Mouse (Mus musculus) gastrocnemius, adult 18-20 months (tissue): ENCODE data around the gene Ssu2. TPM values are rescaled to one million over a fixed set of nuclear protein-coding genes. Genes with fewer than 3 reads are reported as not detected.

ENCODE experiments used
- DNase-seq: peaks from one replicate; pipeline ENCODE4 v3.0.0; 2021; ENCODE audit warnings: low spot score
- total RNA-seq, 2 experiments: library from RNA; stranded (reverse); gene quantifications; 2 replicates each; pipeline ENCODE4 v1.2.3; 2021

Ssu2 gene
- total RNA-seq, 2 experiments from 2014 or later = 0.23 to 0.33 TPM

DNA sequence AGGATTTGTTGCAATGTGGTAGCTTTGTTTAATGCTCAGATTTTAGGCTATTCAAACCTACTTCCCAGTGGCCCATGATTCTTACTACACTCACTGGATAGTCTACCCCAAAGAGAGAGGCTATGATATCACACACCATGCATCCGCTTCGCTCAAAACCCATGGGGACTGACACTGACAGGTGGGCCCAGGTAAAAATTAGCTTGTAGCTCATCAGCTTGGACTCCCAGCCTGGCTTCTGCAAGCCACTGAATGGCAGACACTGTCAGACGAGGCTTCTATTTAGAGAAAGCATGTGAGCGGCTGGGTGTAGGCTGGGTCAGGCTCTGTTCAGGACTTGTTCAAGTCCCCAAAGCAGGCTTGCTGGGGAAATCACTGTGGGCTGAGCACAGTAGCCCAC, 37.4 kb downstream of the Ssu2 start:
- peak; percentile 29 for DNase-seq

DNA sequence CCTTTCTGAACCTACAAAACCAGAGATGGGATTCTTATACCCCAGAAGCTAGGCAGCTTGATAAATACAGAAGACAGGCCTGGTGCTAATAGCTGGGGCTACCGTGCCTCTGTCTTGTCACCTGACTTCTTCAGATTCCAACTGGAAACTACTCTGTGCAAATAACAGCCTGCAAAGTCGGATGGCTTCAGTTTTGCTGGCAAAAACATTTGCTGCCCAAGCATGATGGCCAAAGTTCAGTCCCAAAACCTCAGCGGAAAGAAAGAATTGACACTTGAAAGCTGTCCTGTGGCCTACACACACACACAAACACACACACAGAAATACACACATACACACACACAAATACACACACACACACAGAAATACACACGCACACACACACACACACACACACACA, 48.8 kb downstream of the Ssu2 start:
- DNase-seq = no peak

DNA sequence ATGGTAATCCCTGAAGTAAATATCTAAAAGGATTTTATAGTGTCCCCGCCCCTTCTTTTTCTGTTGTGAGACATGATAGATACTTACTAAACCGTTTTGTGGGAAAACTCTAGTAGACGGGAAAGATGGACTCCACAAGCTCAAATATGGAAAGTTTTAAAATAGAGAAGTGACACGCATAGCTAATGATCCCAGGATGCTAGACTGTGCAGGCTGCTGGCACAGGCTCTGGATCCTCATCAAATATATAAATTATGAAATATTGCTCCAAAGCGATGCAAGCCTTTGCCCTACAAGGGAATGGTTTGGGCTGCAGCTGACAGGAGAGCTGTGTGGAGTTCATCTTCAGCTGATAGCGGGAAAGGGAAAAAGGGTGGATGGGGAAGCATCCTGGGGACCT, 50.2 kb downstream of the Ssu2 start:
- DNase-seq = no peak

DNA sequence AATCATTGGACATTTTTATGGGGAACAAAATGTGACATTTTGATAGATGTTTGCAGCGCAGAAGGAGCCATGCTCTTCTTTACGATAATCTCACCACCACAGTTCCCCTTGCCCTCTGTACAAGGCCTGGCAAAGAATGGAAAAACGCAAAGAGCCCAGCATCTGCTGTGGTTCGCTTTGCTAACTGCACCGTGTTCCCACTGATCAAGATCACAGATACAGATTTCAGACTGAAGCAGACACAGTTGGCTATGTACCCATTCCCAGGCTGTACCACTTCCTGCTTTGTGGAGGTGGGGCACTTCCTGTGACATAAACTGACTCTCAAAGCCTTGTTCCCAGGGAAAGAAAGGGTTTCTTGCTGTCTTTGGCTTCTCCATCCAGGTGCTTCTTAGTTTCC, 53.9 kb downstream of the Ssu2 start:
- no peak for DNase-seq

DNA sequence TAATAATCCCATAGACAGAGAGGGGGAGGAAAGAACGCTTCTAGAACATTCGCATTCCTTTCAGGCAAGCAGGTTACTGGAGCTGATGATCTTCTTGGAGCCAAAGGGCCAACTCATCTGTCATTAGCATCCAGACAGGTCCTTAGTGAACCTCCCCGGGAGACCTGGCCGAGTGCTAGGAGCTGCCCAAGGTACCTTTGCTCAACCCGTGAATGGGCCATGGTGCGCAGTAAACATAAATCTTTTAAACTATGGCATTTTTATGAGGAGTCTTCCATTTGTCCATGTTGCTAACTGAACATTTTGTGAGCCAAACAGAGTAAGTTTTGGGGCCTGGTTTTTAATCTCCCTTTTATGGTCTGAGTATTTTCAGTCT, 56.6 kb downstream of the Ssu2 start:
- no peak for DNase-seq

DNA sequence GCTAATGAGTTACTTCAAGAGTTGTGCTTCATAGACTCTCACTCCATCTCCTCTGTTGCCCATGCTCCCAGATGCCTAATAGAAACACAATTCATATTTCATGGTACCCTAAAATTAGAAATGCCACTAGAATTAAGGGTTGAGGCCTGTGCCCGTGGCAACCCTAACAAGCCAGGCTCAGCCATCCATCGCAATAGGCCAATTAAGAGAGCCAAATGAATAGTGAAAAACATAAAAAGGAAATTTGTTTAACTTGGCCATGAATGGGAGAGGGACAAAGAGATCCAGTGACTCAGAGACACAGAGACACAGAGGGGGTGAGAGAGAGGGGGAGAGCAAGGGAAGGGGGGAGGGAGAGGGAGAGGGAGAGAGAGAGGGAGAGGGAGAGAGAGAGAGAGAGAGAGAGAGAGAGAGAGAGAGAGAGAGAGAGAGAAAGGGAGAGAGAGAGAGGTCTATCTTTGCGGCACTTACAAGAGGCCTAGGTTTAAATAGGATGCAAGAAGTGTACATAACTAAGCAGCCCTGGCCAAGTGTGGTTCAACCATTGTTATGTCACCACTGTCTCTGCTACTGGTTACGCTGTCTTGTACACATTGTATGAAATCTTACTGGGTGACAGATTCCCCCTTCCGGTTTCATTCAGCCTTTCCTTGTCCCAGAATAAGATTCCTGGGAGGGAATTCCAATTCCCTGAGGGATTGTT, 57.2 kb downstream of the Ssu2 start:
- no peak for DNase-seq

DNA sequence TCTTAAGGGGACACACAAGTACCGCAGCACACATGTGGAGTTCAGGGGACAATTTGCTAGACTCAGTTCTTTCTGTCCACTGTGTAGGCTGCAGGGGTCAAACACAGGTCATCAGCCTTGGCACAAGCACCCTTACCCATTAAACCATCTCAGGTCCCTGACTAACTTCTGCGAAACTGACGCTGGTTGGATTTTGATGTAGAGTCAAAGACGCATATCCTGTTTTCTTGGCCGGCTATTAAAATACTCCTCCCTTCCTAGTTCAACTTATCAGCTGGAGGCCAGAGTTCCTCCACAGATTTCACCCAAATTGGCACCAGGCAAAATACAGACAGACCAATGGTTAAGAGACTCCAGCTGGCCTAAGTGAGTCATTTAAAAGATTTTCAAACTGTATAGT, 60.0 kb downstream of the Ssu2 start:
- no peak for DNase-seq

DNA sequence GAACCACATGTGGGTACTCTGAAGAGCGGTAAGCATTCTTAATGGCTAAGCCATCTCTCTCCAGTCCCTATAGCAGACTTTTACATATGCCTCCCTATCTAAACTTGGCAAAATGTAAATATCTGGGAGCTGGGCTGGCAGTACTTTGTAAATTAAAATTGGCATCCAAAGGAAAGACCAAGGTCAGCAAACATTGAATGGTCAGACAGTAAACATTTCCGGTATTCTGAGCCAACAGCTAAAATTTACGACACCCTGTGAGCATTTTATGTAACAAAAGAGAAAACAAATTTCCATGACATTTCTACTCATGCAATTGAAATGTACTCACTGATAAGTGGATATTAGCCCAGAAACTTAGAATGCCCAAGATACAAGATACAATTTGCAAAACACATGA, 62.6 kb downstream of the Ssu2 start:
- DNase-seq = no peak

DNA sequence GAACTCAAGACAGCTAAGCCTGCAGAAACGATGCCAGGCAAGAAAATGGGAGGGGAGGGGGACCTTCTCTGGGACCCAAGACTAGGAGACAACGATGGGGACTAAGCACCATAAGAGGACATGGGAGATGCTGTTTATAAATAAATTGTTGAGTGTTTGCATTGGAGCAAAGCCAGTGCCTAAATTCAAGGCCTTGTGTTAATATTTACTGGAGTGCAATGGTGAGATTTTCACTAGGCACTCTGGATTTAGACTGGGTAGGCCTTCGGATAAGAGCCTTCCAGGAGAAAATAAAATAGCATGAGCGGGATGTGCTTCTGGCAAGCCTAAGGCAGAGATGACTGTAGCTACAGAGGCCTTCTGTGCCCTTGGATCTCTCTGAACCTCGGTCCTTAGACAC, 64.9 kb downstream of the Ssu2 start:
- no peak for DNase-seq

DNA sequence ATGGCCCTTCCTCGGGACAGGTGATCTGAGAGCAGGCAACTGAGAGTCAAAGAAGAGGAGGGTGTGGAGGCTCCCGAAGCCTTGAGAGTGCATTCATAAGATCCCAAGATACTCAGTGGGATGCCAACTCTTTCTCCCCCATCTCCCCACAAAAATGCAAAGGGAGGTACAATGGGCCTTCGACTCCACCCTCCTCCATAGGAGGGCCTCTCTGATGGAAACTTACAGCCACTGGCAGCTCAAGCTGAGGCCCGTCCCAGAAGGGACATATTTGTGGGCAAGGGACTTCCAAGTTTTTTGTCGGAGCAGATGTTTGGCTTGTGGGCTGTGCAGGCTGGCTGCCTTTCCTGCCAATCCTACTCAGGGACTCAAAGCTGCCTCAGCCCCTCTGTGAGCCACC, 67.1 kb downstream of the Ssu2 start:
- no peak for DNase-seq

DNA sequence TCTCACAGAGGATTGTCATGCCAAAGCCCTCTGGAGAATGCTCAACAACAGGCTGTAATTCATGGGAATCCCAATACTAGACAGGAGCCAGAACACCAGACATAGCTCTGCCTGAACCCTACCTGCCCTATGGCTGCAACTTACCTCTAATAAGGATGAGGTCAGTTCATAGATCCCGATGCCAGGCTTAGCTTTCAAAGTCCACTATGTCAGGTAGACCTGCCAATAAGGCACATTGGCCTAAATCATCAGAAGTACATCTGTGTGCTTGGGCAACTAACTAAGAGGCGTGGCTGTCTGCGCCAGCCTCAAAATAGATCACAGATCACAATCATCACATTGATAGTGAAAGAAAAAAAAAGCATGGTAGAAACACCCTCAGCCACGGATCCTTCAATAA, 68.4 kb downstream of the Ssu2 start:
- no peak for DNase-seq

DNA sequence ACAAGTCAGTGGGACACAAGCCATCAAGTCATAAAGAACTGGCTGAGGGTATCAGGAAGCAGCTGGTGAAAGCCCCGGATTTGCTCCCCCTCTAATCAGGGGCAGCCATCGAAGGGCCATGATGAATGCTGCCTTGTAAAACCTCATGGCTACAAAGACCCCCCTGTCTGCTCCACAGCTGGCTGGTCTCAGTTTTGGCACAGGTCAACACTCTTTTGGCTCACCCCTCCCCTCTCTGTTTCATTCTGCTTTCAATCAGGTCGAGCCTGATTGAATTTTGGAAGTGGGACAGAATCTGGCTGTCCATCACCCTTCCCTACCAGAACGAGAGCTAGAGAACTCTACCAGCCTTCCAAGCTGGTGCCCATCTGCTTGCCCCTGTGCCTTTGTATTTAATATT, 76.4 kb downstream of the Ssu2 start:
- DNase-seq = no peak

DNA sequence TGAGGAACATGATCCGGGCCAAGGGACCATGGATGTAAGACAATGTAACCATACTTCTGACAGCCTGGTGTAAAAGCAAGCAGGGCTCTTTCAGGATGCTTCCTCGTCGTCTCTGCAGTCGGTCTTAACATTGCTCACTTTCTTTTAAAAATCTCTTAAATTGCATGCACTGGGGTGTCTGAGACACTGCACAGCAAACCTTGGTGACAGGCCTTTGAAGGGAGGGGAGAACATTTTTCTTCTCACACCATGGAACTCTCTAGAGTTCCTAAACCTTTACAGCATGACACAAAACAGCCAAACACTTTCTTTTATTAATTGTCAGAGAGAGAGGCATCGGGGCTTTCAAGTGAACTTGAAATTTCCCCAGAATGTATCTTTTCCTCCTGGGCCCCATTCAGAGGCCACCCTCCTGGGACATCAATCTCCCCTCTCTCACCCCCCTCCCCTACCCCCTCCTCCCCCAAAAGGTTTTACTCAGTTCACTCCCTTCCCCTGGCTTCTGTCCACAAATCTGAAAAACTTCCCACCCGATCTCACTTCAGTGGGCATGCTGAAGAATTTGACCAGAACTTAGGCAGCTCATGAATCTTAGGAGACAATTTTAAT, 78.4 kb downstream of the Ssu2 start:
- no peak for DNase-seq

Other genes with a start within 250 kb of the Ssu2 start
- 100 to 1,000 TPM; 109 to 237 TPM for gene Lmcd1, start 114.3 kb downstream of the Ssu2 start, total RNA-seq
- 10 to 100 TPM; 47.8 to 52.7 TPM for gene Cav3, start 71.5 kb upstream of the Ssu2 start, total RNA-seq
- gene Oxtr, start 101.9 kb upstream of the Ssu2 start, total RNA-seq = 1 to 10 TPM in 1 of 2 experiments, under 1 TPM in 1; 0.09 to 1.2 TPM